Mouse (Mus musculus): ENCODE data around the gene Xrn2.

Xrn2 gene

DNA sequence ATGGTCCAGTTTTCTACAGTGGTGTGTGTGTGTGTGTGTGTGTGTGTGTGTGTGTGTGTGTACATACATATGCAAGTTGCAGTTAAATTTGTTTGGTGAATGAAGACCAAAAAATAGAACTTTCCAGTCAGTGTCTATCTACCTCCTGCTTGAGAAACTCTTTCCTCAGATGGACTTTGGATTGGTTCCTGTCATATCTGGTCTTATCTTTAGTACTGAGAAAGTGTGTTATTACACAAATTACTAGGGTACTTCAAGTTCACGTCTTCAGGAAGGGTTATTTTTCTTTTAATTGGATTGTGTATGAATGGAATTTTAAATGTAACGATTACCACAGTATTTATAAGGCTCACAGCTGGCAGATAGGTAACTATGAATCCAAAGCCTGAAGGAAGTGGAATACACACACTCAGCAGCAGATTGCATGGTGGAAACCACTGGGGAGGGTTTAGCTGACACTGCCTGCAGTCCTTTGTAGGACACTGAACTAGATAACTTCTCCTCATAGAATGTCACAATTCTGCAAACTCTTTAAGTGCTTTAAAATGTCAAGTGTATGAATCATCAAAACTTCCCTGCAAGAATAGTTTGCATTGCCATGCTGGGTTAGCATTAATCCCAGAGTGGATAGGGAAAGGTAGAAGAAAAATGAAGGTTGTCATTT lies 40.6 kb downstream of the Xrn2 start:
- DNase-seq (ENCODE audit: low spot score in 2 of 2): no peak

GRCm38 (mm10) chr2:147067480-147068246 lies 54.9 kb downstream of the Xrn2 start:
- no peak for DNase-seq (ENCODE audit: low spot score in 2 of 2)

DNA sequence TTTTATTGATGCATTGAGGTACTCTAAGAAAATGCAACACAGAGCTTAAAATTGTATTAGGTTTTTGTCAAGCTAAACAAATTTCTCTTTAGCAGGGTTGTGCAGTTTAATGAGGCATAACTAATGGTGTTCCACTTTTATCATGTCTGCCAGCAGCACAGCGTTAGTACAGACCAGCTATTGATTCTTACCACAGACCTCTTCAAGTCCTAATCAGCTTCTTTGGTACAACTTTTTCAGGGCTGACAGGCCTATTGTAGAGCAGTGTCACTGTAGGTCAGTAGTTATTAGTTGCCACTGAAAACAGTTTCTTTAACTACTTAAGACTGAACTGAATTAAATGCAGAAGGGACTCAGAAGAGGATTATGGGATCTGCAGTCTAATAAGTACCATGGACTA lies 56.3 kb downstream of the Xrn2 start:
- DNase-seq (ENCODE audit: low spot score in 2 of 2): no peak

DNA sequence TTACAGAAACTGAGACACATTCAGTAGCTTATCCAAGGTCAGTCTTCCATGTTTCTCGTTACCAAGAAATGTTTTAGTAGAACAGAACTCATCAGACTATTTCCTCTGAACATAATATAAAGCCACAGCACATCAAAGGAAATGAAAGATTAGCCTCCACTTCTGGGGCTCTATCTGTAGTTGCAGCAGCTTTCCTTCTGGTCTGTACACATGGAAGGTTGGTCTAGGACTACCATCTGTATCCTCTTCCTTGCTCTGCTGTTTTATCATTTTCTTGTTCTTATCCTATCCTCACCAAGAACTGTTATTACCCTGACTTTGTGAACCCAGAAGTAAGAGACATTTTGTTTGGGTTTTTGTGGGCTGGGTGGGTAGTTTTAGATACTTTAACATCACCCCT lies 57.5 kb downstream of the Xrn2 start:
- no peak for DNase-seq (ENCODE audit: low spot score in 2 of 2)

DNA sequence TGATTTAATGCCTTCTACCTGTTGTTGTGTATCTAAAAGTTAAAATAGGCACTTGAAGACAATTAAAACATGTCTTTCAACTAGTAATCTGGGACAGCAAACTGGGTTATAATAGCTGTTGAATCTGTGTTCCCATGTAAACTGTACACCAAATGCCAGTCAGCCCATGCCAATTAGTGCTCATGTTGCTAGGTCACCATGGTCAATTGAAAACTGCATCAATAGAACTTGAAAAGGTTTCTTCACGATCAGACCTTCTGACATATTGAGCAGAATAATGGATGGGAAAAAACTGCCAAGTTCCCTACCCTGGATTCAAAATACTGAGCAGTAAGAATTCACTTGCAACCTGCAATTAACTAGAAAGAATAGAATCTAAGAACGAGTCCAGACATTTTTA lies 61.2 kb downstream of the Xrn2 start:
- no peak for DNase-seq (ENCODE audit: low spot score in 2 of 2)

DNA sequence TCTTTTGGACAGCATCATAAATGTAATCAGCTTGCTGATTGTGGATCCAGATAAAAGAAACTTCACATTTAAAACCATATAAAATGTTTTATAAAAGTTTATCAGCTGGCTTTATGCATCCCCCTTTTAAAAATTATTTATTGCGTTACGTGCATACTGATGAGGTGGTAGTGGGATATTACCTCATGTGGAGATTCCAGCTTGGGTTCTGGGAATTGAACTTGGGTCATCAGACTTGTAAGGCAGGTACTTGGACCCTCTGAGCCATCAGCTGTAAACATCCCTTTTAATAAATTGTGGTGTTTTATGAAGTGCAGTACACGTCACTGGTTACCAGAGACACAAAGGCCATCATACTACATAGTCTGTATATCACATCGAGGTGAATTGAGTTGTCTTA lies 61.6 kb downstream of the Xrn2 start:
- DNase-seq (ENCODE audit: low spot score in 2 of 2): no peak

DNA sequence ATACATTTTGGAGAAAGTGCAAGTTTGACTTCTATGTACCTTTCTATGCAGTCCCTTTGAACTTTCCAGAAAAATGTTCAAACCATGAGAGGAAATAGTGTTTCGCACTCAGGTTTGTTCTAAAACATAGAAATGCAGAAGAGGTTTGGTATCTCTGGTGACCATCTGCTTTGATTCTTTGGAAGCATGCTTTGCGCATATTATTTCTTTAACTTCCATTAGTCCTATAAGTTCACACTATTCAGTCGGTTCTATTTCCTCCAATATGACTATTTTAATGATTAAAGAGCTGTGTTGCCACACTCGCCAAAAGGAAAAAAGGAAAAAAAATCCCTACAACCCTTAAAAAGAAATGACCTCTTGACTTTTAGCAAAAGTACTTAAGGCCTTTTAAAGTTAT lies 69.6 kb downstream of the Xrn2 start:
- DNase-seq (ENCODE audit: low spot score in 2 of 2): no peak

DNA sequence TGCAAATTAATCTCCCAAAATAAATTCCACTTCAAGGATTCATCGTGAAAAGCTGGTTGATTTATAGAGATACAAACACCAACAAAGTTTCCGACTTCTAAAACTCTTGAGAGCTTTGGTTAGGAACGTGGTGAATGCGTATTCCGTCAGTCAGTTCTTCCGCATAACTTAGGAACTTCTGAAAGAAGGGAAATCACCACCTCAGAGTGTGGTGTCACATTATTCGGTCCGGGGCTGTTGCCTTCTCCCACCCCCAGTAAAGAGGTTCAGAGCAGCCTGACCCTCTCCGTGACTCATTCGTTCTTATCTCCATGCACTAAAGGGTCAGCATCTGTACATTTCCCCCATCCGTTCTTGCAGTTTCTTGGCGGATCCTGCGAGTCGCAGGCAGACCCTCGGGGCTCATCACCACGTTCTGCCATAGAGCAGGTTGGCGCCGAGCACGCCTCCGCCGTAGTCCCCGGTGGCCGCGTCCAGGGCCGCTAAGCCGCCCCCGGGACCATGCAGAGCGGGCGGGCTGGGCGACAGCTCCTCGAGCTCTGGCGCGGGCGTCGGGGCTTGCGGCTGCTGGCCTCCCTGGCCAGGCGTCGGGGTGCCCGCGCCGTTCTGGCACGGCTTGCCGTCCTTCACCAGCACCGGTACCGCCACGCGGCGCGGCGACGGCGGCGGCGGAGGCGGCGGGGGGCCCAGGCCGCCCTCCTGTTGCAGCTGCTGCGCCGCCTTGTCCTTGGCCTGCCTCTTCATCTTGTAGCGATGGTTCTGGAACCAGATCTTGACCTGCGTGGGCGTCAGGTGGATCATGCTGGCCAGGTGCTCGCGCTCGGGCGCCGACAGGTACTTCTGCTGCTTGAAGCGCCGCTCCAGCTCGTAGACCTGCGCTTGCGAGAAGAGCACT lies 70.9 kb downstream of the Xrn2 start:
- DNase-seq (ENCODE audit: low spot score in 2 of 2): peak; percentile 5 to 15

GRCm38 (mm10) chr2:147084366-147085071 lies 71.7 kb downstream of the Xrn2 start:
- peak in 1 of 2 experiments; percentile 3 for DNase-seq (ENCODE audit: low spot score in 2 of 2)

GRCm38 (mm10) chr2:147085072-147085870 lies 72.5 kb downstream of the Xrn2 start, which contains the start of gene Nkx2-4:
Gene Nkx2-4, minus strand, starts transcription at chr2:147085445.
- DNase-seq (ENCODE audit: low spot score in 2 of 2): peak in 1 of 2 experiments; percentile 4

GRCm38 (mm10) chr2:147085937-147086336 lies 73.1 kb downstream of the Xrn2 start:
- DNase-seq (ENCODE audit: low spot score in 2 of 2): no peak

DNA sequence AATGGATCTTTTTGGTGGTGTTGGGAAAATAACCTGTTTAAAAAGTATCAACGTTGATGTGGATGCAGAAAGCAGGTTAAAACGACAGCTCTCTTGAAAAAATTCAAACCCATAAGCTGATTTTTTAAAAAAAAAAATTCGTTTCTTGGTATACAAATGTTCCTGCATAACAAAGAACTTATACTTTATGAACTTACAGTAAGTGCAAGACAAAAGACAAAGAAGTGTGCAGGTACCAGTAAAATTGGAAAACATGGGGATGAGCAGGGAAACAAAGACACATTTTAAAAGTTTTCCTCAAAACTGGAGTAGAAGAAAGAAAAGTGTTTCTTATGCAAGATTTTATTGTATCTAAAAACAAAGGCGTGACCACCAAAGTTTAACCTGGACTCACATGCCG lies 73.6 kb downstream of the Xrn2 start:
- DNase-seq (ENCODE audit: low spot score in 2 of 2): no peak

GRCm38 (mm10) chr2:147119736-147120135 lies 106.9 kb downstream of the Xrn2 start:
- no peak for DNase-seq (ENCODE audit: low spot score in 2 of 2)

DNA sequence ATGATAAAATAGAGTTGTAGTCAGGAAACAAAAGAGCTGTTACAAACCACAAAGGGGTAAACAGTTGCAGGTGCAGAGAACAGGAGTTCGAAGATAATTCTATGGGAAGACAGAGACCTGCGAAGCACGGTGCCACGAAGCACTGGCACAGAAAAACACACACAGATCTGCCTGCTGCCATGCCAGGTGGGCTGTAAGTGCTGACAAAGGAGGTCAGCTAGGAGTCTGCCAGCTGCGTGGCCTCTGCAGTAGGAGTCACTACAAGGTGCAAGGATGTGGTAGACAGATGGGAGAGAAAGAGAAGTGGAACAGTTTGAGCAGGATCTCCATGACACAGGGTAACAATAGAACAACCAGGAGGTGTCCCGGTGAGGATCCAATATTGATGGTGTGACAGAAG lies 114.6 kb downstream of the Xrn2 start:
- peak; percentile 44 to 71 for DNase-seq (ENCODE audit: low spot score in 2 of 2)

Measured in thymus, postnatal 10 days (tissue).